Mouse (Mus musculus) liver, postnatal 0 days (tissue): ENCODE data around the gene Pcx.

Experiments used
- CTCF ChIP-seq: sonication (generic); IDR thresholded peaks from 2 replicates; pipeline ENCODE4 v1.5.1; 2016; ENCODE audit warnings: antibody characterized with exemption, low read depth
- EP300 ChIP-seq: IDR thresholded peaks from 2 replicates; pipeline ENCODE4 v1.6.1; 2016; ENCODE audit warnings: antibody characterized with exemption, low read depth, mild to moderate bottlenecking

DNA sequence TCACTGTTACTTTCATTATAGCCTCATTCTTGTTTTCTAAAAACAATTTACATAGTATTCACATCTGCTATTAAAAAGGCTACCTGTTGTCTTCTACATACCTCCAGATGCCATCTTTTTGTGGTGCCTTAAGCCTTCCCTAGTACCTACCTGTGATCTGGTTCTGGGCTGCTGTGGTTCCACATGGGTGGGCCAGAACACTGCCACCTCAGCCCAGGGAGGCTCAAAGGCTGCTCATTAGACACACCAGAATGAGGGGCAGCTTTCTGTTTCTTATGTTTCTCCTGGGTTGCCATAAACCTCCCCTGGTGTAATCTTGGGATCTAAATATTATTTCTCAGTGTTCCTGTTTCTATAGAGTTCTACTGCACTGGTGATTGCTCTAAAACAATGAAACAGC, 31.8 kb downstream of the Pcx start:
- TF ChIP-seq CTCF (no peak), EP300 (no peak)
